Mouse (Mus musculus) spleen, adult 2 months (tissue): ENCODE measurements around the gene March7.

ENCODE experiments used
- CTCF ChIP-seq: fragments of 200-500 bp; IDR thresholded peaks from 2 replicates; pipeline ENCODE4 v1.5.1; 2011; ENCODE audit warnings: mild to moderate bottlenecking, inconsistent platforms; ENCODE audit not compliant: insufficient read depth, insufficient read length, insufficient replicate concordance; ENCODE audit errors: extremely low read depth
- POLR2A ChIP-seq: fragments of 200-500 bp; IDR thresholded peaks from 2 replicates; pipeline ENCODE4 v1.6.1; 2011; ENCODE audit warnings: low read depth, low read length, inconsistent platforms

DNA sequence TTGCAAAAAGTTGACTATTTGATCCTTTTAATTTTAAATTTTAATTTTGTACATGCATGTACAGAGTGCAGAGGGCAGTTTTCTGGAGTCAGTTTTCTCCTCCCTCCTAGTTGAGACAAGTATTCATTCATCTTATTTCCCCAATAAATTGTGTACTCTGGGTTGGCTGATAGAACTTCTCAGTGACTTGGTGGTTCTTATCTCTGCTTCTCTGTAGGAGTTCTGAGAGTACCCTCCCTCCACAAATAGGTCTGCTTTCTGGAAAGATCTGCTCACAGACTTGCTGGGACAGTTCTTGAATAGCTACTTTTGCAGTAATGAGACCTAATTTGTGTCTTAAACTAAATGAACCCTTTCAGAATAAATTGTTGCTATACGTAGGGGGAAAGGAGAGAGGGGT is 18.8 kb downstream of the March7 start:
- TF ChIP-seq POLR2A (no peak), CTCF (no peak)
